Mouse (Mus musculus): Measurements from ENCODE around the gene Olfr1537.

The Olfr1537 gene

DNA sequence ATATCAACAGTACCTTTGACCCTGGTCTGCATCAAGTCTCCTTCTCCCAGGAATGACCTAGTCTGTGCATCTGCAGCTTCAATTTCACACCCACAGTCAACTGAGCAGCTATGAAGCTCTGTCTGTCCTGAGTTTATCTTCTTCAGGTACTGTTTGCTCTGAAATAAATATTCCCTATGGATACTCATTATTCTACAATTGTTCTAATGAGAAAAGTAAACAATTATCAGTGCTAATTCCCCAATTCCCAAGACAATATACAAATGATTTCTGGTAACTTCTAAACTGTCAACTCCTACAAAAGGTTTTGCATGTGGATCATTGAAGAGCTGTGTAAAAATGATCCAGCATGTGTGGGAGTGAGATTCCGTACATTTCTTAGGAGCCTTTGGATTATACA, at the start of gene Olfr1537:
Olfr1537 (minus strand) TSS at position 101 of the 400 bp plus-strand sequence.
- no peak for DNase-seq (ENCODE audit: low spot score in 2 of 2)

DNA sequence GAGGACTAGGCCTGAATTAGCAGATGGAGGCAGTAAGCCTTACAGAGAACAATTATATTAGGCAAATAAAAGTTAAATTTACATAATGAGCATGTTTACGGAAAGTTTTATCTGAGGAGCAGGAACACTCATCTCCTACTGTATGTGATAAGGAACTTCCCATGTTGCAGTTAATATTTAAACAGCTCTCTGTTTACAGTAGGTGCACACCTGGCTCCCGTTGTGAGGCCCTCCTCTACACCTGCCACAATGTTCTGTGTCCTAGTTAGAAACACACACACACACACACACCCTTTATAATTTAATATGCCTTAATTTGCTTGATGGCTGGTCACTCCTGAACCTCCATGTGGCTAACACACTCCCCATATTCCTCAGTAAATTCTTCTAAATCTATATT, 37.3 kb upstream of the Olfr1537 start:
- DNase-seq (ENCODE audit: low spot score in 2 of 2): no peak

DNA sequence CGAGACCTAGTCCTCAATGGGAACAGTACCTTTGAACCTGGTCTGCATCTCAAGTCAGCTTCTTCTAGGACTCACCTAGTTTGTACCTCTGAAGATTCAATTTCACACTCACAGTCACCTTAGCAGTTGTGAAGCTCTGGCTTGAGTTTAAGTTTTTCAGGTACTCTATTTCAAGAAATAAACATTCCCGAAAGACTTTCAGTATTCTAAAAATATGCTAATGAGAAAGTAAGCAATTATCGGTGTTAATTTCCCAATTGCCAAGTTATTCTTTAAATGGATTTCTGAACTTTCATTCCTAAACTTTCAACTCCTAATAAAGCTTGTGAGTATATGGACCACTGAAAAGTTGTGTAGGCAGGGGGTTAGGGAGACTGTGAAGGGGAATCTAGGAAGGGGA, 26.9 kb upstream of the Olfr1537 start, which contains the start of gene Olfr945:
Olfr945 (minus strand) TSS at position 101 of the 400 bp plus-strand sequence.
- no peak for DNase-seq (ENCODE audit: low spot score in 2 of 2)

DNA sequence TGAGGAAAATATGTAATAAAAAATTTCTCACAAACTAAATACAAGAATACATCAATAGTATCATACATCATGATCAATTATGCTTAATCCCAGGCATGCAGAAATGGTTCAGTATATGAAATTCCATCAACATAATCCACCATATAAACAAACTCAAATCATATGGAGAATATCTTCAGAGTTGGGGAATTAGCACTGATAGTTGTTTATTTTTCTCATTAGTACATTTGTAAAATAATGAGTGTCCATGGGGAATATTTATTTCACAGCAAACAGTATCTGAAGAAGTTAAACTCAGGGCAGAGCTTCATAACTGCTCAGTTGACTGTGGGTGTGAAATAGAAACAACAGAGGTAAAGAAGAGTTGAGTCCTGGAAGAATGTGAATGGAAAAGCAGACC, 48.2 kb downstream of the Olfr1537 start, which contains the start of gene Olfr944:
Olfr944 (plus strand) TSS at position 301 of the 400 bp plus-strand sequence.
- no peak for DNase-seq (ENCODE audit: low spot score in 2 of 2)

Data from frontal cortex, postnatal 25 days (tissue).